Mouse (Mus musculus): ENCODE results near the gene Myo15b.

Myo15b gene

GRCm38 (mm10) chr11:115901338-115902161 lies 43.3 kb downstream of the Myo15b start:
- in situ Hi-C loops (cut with MboI; ENCODE audit: low sequenced_read_pairs): no loop called here

- in situ Hi-C loops (cut with MboI; ENCODE audit: low sequenced_read_pairs): no loop called here
These were observed 44.0 kb downstream of the Myo15b start for GRCm38 (mm10) chr11:115902177-115902576.

DNA sequence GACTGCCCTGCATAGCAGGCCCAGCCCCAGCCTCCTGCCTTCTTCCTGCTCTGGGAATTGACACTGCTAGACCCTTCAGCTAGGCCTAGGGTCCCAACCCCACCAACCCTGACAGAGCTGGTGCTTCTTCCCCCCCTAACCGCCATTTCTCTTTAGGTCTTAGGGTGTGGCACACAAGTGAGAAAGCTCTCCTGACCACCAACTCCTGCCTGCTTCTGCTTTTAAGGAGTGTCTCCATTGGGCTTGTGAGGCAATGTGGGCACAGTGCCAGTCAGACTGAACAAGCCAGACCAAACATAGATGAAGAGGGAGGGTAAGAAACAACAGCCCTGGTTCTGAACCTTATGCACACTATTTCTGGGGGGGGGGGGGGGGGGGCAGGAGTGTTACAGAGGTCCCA lies 44.6 kb downstream of the Myo15b start:
- in situ Hi-C loops (cut with MboI; ENCODE audit: low sequenced_read_pairs): no loop called here

DNA sequence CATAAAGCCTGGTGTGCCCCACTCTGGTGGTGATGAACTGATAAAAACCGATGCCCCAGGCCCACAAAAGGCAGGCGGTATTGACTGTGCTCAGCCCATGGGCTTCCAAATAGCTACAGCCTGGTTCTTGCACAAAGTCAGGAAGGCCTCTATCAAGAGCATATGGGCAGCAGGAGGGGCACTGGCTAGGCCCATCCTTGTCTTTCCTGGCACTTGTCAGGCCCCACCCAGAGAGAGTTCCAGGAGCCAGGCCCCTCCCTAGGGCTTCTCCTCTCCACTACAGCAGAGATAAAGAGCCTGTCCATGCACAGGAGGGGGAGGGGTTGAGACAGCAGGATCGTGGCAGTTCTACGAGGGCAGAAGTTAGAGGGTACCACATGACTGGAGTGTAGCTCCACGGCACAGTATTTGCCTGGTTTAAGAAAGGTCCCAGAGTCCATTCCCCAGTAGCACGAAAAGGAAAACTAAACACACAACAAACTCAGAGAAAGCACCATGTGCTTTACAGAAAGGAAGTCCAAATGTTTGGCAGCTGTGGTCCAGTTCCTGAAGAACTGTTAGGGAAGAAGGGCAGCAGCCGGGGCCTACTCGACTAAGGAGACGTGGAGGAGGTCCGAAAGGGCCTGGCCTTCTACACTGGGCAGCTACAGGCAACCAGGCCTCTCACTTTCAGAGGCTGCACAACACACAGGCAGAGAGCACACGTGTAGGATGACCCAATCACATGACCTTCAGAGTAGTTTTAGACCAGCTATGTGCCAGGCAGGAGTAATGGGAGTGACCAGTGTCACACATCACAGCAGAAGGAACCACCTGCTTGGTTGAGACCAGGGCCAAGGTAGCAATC lies 45.4 kb downstream of the Myo15b start:
- in situ Hi-C loops (cut with MboI; ENCODE audit: low sequenced_read_pairs): no loop called here

DNA sequence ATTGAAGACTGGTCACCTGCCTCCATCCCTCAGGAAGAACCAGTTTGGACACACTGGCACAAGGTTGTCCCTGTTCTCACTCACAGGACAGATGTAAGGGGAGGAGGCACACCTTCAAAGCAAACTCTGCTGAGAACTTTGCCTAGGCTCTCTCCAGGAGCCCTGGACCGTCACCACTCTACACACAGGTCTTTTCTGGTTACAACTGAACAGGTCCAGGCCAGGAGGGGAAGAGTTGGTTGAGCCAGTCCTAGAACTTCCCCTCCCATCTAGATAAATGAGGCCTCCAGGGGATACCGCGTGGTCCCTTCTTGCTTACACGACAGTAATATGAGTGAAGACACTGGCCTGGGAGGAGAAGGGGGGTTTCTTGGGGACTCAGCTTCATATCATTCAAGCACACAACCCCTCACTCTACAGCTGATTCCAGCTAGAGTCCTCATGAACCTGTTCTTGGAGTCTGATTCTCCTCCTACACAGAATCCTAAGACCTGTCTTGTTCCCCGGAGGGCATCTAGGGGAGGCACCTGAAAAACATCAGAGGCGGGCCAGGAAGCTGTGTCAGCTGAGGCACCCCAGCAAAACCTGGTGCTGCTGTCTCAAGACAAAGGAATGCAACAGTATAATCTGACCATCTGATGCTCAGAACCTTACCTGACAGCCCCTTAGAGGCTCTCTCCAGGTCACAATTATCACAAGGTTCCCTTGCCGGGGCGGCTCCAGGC lies 46.2 kb downstream of the Myo15b start:
- in situ Hi-C loops (cut with MboI; ENCODE audit: low sequenced_read_pairs): no loop called here

- in situ Hi-C loops (cut with MboI; ENCODE audit: low sequenced_read_pairs): no loop called here
These were observed 47.0 kb downstream of the Myo15b start for GRCm38 (mm10) chr11:115904956-115905790.

- in situ Hi-C loops (cut with MboI; ENCODE audit: low sequenced_read_pairs): no loop called here
These were observed 47.9 kb downstream of the Myo15b start for GRCm38 (mm10) chr11:115906116-115906515.

GRCm38 (mm10) chr11:115906521-115906920 lies 48.3 kb downstream of the Myo15b start:
- in situ Hi-C loops (cut with MboI; ENCODE audit: low sequenced_read_pairs): no loop called here

DNA sequence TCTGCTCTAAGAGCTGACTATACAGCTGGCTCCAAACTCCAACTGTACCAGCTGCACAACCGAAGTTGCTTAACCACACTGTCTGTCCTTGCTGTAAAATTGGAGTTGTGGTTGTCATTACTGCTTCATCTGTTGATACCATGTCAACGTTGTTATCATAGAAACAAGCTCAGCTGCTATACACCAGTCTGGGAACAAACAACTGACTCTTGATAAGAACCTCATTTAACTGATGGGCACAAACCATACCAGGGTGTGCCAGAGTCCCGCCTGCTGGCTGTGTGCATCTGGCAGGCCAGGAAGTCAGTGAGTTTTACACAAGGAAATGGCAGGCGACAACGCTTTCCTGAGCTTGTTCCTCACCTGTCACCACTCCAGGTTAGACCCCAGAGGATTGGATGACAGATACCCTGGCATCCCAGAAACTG lies 52.9 kb downstream of the Myo15b start:
- in situ Hi-C loops (cut with MboI; ENCODE audit: low sequenced_read_pairs): no loop called here

DNA sequence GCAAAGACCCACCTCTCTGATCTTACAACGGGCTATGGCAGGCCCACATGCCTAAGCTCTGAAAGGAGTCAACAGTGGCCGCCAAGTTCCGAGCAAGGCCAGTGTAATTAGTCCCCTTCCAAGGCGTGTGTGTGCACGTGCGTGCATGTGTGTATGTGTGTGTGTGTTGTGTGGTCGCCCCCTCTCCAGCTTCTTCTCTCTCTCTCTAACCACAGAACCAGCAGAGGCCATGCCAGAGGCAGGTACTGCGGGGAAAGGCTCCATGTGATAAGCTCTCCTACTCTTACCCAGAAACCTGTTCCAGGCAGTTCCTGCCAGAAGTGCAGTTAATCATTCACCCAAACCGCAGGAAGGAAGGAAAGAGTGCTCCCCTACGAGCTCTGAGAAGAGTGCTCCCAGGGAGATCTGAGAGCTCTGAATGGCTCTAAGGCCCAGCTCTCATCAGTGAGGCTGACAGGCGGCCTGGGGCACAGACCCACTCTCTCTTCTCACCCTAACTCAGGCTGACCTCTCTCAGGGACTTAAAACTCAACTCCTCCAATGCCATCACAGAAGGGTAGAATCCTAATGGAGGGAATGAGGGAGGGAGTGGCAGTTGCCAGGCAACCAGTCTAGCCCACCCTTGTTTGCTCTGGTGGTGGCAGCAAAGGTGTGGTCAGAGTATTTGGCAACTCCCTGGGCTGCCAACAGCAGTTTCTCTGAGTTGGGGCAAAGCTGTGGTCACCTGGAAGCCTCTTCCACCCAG lies 53.6 kb downstream of the Myo15b start, which contains the start of gene Smim6:
TSS of gene Smim6 (plus strand) at position 386 of the 745 bp plus-strand sequence.
- in situ Hi-C loops (cut with MboI; ENCODE audit: low sequenced_read_pairs): no loop called here

- in situ Hi-C loops (cut with MboI; ENCODE audit: low sequenced_read_pairs): no loop called here
These were observed 58.4 kb downstream of the Myo15b start for GRCm38 (mm10) chr11:115916579-115916978.

DNA sequence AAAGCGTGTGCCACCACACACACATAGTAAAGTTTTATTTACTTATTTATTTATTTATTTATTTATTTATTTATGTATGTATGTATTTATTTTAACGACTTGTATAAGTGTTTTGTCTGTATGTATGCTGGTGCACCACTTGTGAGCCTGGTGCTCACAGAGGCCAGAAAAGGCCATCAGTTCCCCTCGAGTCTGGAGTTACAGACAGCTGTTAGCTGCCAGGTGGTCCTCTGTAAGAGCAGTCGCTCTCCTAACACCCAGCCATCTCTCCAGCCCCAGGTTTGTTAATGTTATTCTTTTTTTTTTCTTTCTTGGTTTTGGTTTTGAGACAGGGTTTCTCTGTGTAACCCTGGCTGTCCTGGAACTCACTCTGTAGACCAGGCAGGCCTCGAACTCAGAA lies 60.4 kb downstream of the Myo15b start:
- in situ Hi-C loops (cut with MboI; ENCODE audit: low sequenced_read_pairs): no loop called here

- in situ Hi-C loops (cut with MboI; ENCODE audit: low sequenced_read_pairs): no loop called here
These were observed 60.9 kb downstream of the Myo15b start for GRCm38 (mm10) chr11:115919073-115919472.

- in situ Hi-C loops (cut with MboI; ENCODE audit: low sequenced_read_pairs): no loop called here
These were observed 62.1 kb downstream of the Myo15b start for GRCm38 (mm10) chr11:115920110-115920818.

DNA sequence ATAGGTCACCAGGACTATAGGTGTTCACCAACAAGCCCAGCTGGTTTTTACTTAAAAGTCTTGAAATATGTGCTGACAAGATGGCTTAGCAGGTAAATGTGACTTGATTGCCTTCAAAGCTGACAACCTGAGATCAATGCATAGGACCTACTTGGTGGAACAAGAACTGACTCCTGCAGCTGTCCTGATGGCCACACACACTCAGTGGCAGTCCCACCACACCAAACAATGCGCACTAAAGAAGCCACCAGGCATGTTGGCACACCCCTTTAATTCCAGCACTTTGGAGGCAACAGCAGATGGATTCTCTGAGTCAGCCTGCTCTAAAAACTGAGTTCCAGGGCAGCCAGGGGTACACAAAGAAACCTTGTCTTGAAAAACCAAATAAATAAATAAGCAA lies 63.8 kb downstream of the Myo15b start:
- in situ Hi-C loops (cut with MboI; ENCODE audit: low sequenced_read_pairs): no loop called here

- in situ Hi-C loops (cut with MboI; ENCODE audit: low sequenced_read_pairs): no loop called here
These were observed 70.8 kb downstream of the Myo15b start for GRCm38 (mm10) chr11:115929031-115929430.

- in situ Hi-C loops (cut with MboI; ENCODE audit: low sequenced_read_pairs): no loop called here
These were observed 71.6 kb downstream of the Myo15b start for GRCm38 (mm10) chr11:115929818-115930217.

DNA sequence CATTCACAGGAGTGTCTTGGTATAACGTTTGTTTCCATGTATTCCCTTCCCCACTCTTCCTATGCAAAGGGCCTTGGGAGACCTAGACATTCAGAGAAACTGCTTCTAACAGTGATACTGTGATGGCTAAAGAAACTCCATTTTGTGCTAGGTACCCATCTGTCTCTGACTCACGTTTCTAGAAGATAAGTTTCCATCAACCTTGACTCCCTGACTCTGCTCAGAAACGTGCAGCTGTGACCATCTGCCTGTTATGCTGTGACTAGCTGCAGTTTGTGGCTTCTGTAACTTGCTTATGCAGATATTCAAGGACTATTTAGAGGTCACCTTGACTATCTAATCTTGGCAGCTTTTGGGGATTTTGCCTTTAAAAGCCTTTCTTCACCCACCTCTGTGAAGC lies 73.0 kb downstream of the Myo15b start:
- in situ Hi-C loops (cut with MboI; ENCODE audit: low sequenced_read_pairs): no loop called here

Data from CH12F3 (cell line).